Mouse (Mus musculus) MEL (cell line): ENCODE results near the gene Adar.

Experiments used
- BHLHE40 ChIP-seq: IDR thresholded peaks from 2 replicates; pipeline ENCODE4 v1.6.1; 2012; ENCODE audit warnings: low read depth, mild to moderate bottlenecking, inconsistent platforms, low read length, improper control_type of control experiment, borderline replicate concordance
- CTCF ChIP-seq, 3 experiments: IDR thresholded peaks in 2 of 3; conservative IDR thresholded peaks in 1 of 3; 2 replicates each; pipeline ENCODE4 v1.5.1; 2011 to 2012; ENCODE audit warnings: low read length in 3 of 3, low read depth in 2 of 3, mild to moderate bottlenecking in 2 of 3, improper control_type of control experiment in 1 of 3, inconsistent platforms in 1 of 3, mixed read lengths in 1 of 3, moderate library complexity in 1 of 3; ENCODE audit not compliant: control insufficient read depth in 1 of 3, insufficient read depth in 1 of 3, poor library complexity in 1 of 3, severe bottlenecking in 1 of 3
- EP300 ChIP-seq, 2 experiments: IDR thresholded peaks; 2 replicates each; pipeline ENCODE4 v1.6.1; 2011; ENCODE audit warnings: improper control_type of control experiment in 2 of 2, low read length in 2 of 2, low read depth in 1 of 2, mild to moderate bottlenecking in 1 of 2
- KAT2A ChIP-seq: conservative IDR thresholded peaks from 2 replicates; pipeline ENCODE4 v1.6.1; 2012; ENCODE audit warnings: low read depth, low read length, improper control_type of control experiment, inconsistent platforms
- MAFK ChIP-seq: IDR thresholded peaks from 2 replicates; pipeline ENCODE4 v1.6.1; 2011; ENCODE audit warnings: low read depth, mild to moderate bottlenecking, low read length, improper control_type of control experiment, borderline replicate concordance
- MAX ChIP-seq: IDR thresholded peaks from 2 replicates; pipeline ENCODE4 v1.6.1; 2011; ENCODE audit warnings: low read length, improper control_type of control experiment
- MEF2A ChIP-seq: IDR thresholded peaks from 2 replicates; pipeline ENCODE4 v1.6.1; 2014; ENCODE audit warnings: low read depth, mild to moderate bottlenecking, inconsistent platforms, low read length, improper control_type of control experiment; ENCODE audit not compliant: poor library complexity, insufficient replicate concordance, severe bottlenecking; ENCODE audit errors: extremely low read depth
- NRF1 ChIP-seq: IDR thresholded peaks from 2 replicates; pipeline ENCODE4 v1.6.1; 2014; ENCODE audit warnings: low read depth, mild to moderate bottlenecking, inconsistent platforms, low read length, improper control_type of control experiment, moderate library complexity; ENCODE audit not compliant: poor library complexity, insufficient read depth, severe bottlenecking
- POLR2A ChIP-seq, 2 experiments: IDR thresholded peaks; 2 replicates each; pipeline ENCODE4 v1.6.1; 2011 to 2012; ENCODE audit warnings: low read length in 2 of 2, mild to moderate bottlenecking in 2 of 2, control low read depth in 1 of 2, improper control_type of control experiment in 1 of 2, low read depth in 1 of 2, moderate library complexity in 1 of 2; ENCODE audit not compliant: control insufficient read depth in 1 of 2, insufficient read depth in 1 of 2, poor library complexity in 1 of 2
- SMC3 ChIP-seq: IDR thresholded peaks from 2 replicates; pipeline ENCODE4 v1.6.1; 2011; ENCODE audit warnings: low read depth, low read length, improper control_type of control experiment
- TCF12 ChIP-seq: IDR thresholded peaks from 2 replicates; pipeline ENCODE4 v1.6.1; 2014; ENCODE audit warnings: low read depth, mild to moderate bottlenecking, inconsistent platforms, low read length, improper control_type of control experiment, moderate library complexity
- USF1 ChIP-seq: IDR thresholded peaks from 2 replicates; pipeline ENCODE4 v1.6.1; 2014; ENCODE audit warnings: low read depth, mild to moderate bottlenecking, inconsistent platforms, low read length, improper control_type of control experiment, moderate library complexity
- ZC3H11A ChIP-seq: IDR thresholded peaks from 2 replicates; pipeline ENCODE4 v1.6.1; 2012; ENCODE audit warnings: low read depth, mild to moderate bottlenecking, inconsistent platforms, low read length, improper control_type of control experiment
- ZKSCAN1 ChIP-seq: IDR thresholded peaks from 2 replicates; pipeline ENCODE4 v1.6.1; 2012; ENCODE audit warnings: low read depth, mild to moderate bottlenecking, inconsistent platforms, low read length, improper control_type of control experiment, moderate library complexity

DNA sequence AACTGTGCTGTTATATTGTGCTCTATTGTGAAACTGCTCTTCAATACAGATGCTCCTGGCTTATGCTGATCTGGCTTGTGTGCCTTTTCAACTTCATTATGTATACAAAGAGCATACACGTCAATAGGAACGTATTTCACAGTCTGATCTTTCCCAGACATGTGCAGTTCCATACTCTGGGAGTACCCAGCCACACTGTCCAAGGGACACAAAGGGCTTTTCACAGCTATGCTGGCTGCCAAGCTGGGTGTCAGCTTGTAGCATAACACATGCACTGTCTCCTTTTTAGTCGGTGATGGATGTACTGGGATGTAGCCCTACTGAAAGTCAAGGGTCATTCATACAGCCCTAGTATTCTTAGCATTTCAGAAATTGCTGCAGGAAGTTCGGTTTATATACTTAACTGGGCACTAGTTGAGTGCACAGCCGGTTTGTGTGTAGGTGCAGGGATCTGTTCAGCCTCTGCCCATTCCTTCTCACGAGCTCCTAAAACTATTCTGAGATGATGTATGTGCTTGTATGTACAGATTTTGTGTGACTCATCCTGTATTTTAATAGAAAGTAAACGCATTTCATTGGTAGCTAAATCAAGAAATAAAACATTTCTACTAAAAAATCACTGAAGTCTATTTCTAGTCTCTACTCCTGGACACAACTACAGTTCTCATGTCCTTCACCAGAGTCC lies 8.7 kb downstream of the Adar start:
- no peak for TF ChIP-seq POLR2A (IDR thresholded peaks at IDR 0.05; ENCODE audit: control insufficient read depth in 1 of 2, insufficient read depth in 1 of 2, low read depth in 1 of 2, low read length in 2 of 2, poor library complexity in 1 of 2)
- TF ChIP-seq TCF12, result no peak
- TF ChIP-seq CTCF (IDR thresholded peaks at IDR 0.05 in 2 of 3, conservative IDR thresholded peaks at IDR 0.05 in 1 of 3; ENCODE audit: control insufficient read depth in 1 of 3, insufficient read depth in 1 of 3, low read depth in 2 of 3, low read length in 3 of 3, poor library complexity in 1 of 3, severe bottlenecking in 1 of 3), result no peak
- no peak for TF ChIP-seq EP300 (IDR thresholded peaks at IDR 0.05; ENCODE audit: low read depth in 1 of 2, low read length in 2 of 2)
- no peak for TF ChIP-seq KAT2A
- TF ChIP-seq MAX, result no peak
- TF ChIP-seq USF1, result no peak
- no peak for TF ChIP-seq MEF2A
- TF ChIP-seq ZC3H11A, result no peak
- TF ChIP-seq BHLHE40, result no peak
- TF ChIP-seq NRF1, result no peak
- no peak for TF ChIP-seq ZKSCAN1
- TF ChIP-seq SMC3, result no peak
- TF ChIP-seq MAFK, result no peak
